Mouse (Mus musculus): ENCODE data around the gene Erbb3. TPM values are rescaled to one million over a fixed set of nuclear protein-coding genes. Genes with fewer than 3 reads are reported as not detected.
"Not testable (repeated sequence)": the region's sequence is repeated elsewhere in the genome, so short reads cannot be mapped to it uniquely, and the experiment has no call there.

The Erbb3 gene
- polyA plus RNA-seq, 1 experiment from 2014 or later: 29.6 TPM

GRCm38 (mm10) chr10:128626311-128627310 lies 37.2 kb upstream of the Erbb3 start, which contains the start of gene Rps26:
Gene Rps26, minus strand, starts transcription at chr10:128626747.
- H3K36me3 ChIP-seq (ENCODE audit: control insufficient read depth, insufficient read depth, low read length): peaks cover 8% of the 10 kb centered on the region
- H3K4me2 ChIP-seq (ENCODE audit: low read depth, low read length): peak within 1 kb of the TSS; percentile 91
- under 1% methylated on average over 40 of the region's 40 CpGs for WGBS
- H3K9me3 ChIP-seq (ENCODE audit: control insufficient read depth, low read length): no peaks in the 10 kb centered on the region
- peak; percentile 97 for ATAC-seq
- H3K27ac ChIP-seq (ENCODE audit: low read length): peak within 1 kb of the TSS; percentile 33
- H3K27me3 ChIP-seq (replicated peaks; ENCODE audit: control insufficient read depth, insufficient read depth, low read length): no peaks in the 10 kb centered on the region
- peak within 1 kb of the TSS; percentile 75 for H3K9ac ChIP-seq (ENCODE audit: low read depth, low read length)
- peak within 1 kb of the TSS; percentile 62 for H3K4me3 ChIP-seq (ENCODE audit: low read length)
- peaks cover 11% of the 10 kb centered on the region for H3K4me1 ChIP-seq (ENCODE audit: control insufficient read depth, insufficient read depth, low read length)

DNA sequence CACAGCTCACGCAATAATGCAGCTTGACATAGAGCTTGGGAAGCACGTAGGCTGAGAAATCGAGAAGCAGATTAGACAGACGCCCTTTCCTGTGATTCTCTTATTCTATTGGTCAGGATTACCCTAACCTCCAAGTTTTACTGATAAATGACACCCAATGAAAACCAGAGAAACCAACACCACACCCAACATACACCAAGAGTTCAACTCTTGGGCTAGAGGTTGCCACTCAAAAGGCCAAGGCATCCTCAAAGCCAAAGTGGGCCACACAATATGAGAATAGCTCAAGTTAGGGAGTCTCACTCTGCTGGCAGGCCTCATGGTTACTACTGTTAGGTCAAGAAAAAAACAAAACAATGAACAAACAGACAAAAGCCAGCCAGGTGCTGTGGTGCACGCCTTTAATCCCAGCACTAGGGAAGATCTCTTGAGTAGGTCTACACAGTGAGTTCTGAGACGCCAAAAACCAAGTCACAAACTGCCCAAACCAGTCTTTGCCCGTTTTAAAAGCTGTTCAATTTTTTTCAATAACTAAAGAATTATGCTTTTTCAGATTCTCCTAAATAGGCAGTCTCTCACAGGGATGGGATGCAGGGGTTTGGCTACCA lies 35.9 kb upstream of the Erbb3 start:
- H3K27ac ChIP-seq (ENCODE audit: low read length): peak overlapping the region; percentile 33
- peaks cover 9% of the 10 kb centered on the region for H3K4me1 ChIP-seq (ENCODE audit: control insufficient read depth, insufficient read depth, low read length)
- H3K9ac ChIP-seq (ENCODE audit: low read depth, low read length): peak overlapping the region; percentile 75
- no peak for ATAC-seq
- WGBS: 38% methylated on average over 7 of the region's 7 CpGs
- H3K27me3 ChIP-seq (replicated peaks; ENCODE audit: control insufficient read depth, insufficient read depth, low read length): no peaks in the 10 kb centered on the region
- no peaks in the 10 kb centered on the region for H3K9me3 ChIP-seq (ENCODE audit: control insufficient read depth, low read length)
- peak overlapping the region; percentile 62 for H3K4me3 ChIP-seq (ENCODE audit: low read length)
- H3K4me2 ChIP-seq (ENCODE audit: low read depth, low read length): peak overlapping the region; percentile 91
- peaks cover 8% of the 10 kb centered on the region for H3K36me3 ChIP-seq (ENCODE audit: control insufficient read depth, insufficient read depth, low read length)

DNA sequence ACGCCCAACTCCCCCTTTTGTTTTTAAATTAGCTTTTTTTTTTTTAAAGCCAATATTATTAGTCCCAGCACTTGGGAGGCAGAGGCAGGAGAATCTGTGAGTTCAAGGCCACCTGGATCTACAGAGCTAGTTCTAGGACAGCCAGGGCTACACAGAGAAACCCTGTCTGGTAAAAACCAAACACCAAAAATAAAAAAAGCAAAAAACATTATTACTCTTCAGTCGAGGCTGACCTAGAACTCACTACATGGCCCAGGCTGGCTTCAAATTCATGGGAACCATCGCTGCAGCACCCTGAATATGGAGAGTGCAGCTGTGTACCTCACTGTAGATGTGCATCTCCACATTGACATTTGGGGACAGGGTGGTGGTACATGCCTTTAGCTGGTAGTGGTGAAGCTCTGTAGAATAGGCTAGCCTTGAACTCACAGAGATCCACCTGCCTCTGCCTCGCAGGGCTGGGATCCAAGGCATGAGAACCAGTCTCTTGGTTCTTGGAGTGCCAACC lies 33.7 kb upstream of the Erbb3 start:
- not testable (repeated sequence) for ATAC-seq; H3K4me1 ChIP-seq (ENCODE audit: control insufficient read depth, insufficient read depth, low read length); H3K27me3 ChIP-seq (replicated peaks; ENCODE audit: control insufficient read depth, insufficient read depth, low read length); H3K9ac ChIP-seq (ENCODE audit: low read depth, low read length); H3K4me2 ChIP-seq (ENCODE audit: low read depth, low read length); H3K4me3 ChIP-seq (ENCODE audit: low read length); H3K27ac ChIP-seq (ENCODE audit: low read length); H3K36me3 ChIP-seq (ENCODE audit: control insufficient read depth, insufficient read depth, low read length); H3K9me3 ChIP-seq (ENCODE audit: control insufficient read depth, low read length)
- 88% methylated on average over 3 of the region's 4 CpGs for WGBS

DNA sequence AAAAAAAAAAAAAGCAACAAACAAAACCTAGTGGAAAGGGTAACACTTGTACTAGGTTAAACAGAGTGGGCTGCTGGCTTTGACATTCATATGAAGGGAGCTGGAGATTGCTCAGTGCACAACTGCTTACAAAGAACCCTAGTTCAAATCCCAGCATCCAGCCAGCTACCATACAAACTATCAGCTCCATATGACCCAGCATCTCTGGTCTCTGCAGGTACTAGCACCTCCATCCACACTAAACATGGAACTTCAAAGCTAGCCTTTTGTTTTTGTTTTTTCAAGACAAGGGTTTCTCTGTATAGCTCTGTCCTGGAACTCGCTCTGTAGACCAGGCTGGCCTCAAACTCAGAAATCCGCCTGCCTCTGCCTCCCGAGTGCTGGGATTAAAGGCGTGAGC lies 33.2 kb upstream of the Erbb3 start:
- Histone ChIP-seq H3K9ac (ENCODE audit: low read depth, low read length) (no peak overlapping the region), H3K27me3 (replicated peaks; ENCODE audit: control insufficient read depth, insufficient read depth, low read length) (no peaks in the 10 kb centered on the region), H3K4me1 (ENCODE audit: control insufficient read depth, insufficient read depth, low read length) (peaks cover 9% of the 10 kb centered on the region), H3K4me2 (ENCODE audit: low read depth, low read length) (no peak overlapping the region), H3K9me3 (ENCODE audit: control insufficient read depth, low read length) (no peaks in the 10 kb centered on the region), H3K4me3 (ENCODE audit: low read length) (no peak overlapping the region), H3K36me3 (ENCODE audit: control insufficient read depth, insufficient read depth, low read length) (peaks cover 8% of the 10 kb centered on the region), H3K27ac (ENCODE audit: low read length) (no peak overlapping the region)
- 83% methylated on average over 4 of the region's 4 CpGs for WGBS
- no peak for ATAC-seq

GRCm38 (mm10) chr10:128621986-128622520 lies 32.6 kb upstream of the Erbb3 start:
- no peak overlapping the region for H3K9ac ChIP-seq (ENCODE audit: low read depth, low read length)
- H3K27me3 ChIP-seq (replicated peaks; ENCODE audit: control insufficient read depth, insufficient read depth, low read length): no peaks in the 10 kb centered on the region
- peaks cover 8% of the 10 kb centered on the region for H3K36me3 ChIP-seq (ENCODE audit: control insufficient read depth, insufficient read depth, low read length)
- H3K4me3 ChIP-seq (ENCODE audit: low read length): no peak overlapping the region
- ATAC-seq: no peak
- no peaks in the 10 kb centered on the region for H3K9me3 ChIP-seq (ENCODE audit: control insufficient read depth, low read length)
- H3K27ac ChIP-seq (ENCODE audit: low read length): no peak overlapping the region
- H3K4me2 ChIP-seq (ENCODE audit: low read depth, low read length): no peak overlapping the region
- WGBS: 84% methylated on average over 3 of the region's 3 CpGs
- peaks cover 9% of the 10 kb centered on the region for H3K4me1 ChIP-seq (ENCODE audit: control insufficient read depth, insufficient read depth, low read length)

GRCm38 (mm10) chr10:128620241-128620640 lies 30.8 kb upstream of the Erbb3 start:
- H3K27ac ChIP-seq (ENCODE audit: low read length): no peak overlapping the region
- H3K9me3 ChIP-seq (ENCODE audit: control insufficient read depth, low read length): no peaks in the 10 kb centered on the region
- no peak overlapping the region for H3K9ac ChIP-seq (ENCODE audit: low read depth, low read length)
- ATAC-seq: no peak
- peaks cover 5% of the 10 kb centered on the region for H3K4me1 ChIP-seq (ENCODE audit: control insufficient read depth, insufficient read depth, low read length)
- no peak overlapping the region for H3K4me2 ChIP-seq (ENCODE audit: low read depth, low read length)
- H3K27me3 ChIP-seq (replicated peaks; ENCODE audit: control insufficient read depth, insufficient read depth, low read length): no peaks in the 10 kb centered on the region
- no peak overlapping the region for H3K4me3 ChIP-seq (ENCODE audit: low read length)
- H3K36me3 ChIP-seq (ENCODE audit: control insufficient read depth, insufficient read depth, low read length): peaks cover 8% of the 10 kb centered on the region

DNA sequence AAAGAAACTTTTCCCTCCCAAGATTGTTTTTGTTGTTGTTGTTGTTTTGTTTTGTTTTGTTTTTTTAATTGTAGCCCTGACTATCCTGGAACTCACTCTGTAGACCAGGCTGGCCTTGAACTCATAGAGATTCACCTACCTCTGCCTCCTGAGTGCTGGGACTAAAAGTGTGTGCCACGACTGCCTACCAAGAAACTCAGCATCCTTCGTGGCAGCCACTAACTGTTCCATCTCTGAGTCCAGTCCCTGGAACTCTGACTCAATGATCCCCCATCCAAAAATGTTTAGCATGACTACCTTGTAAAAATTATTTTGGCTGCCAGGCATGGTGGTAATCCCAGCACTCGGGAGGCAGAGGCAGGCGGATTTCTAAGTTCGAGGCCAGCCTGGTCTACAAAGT lies 29.7 kb upstream of the Erbb3 start:
- not testable (repeated sequence) for H3K36me3 ChIP-seq (ENCODE audit: control insufficient read depth, insufficient read depth, low read length); H3K27me3 ChIP-seq (replicated peaks; ENCODE audit: control insufficient read depth, insufficient read depth, low read length); H3K4me2 ChIP-seq (ENCODE audit: low read depth, low read length); H3K27ac ChIP-seq (ENCODE audit: low read length); H3K9ac ChIP-seq (ENCODE audit: low read depth, low read length); H3K9me3 ChIP-seq (ENCODE audit: control insufficient read depth, low read length); H3K4me3 ChIP-seq (ENCODE audit: low read length); ATAC-seq; H3K4me1 ChIP-seq (ENCODE audit: control insufficient read depth, insufficient read depth, low read length)
- 82% methylated on average over 5 of the region's 5 CpGs for WGBS

GRCm38 (mm10) chr10:128618570-128618969 lies 29.1 kb upstream of the Erbb3 start:
- no peak overlapping the region for H3K27ac ChIP-seq (ENCODE audit: low read length)
- H3K4me1 ChIP-seq (ENCODE audit: control insufficient read depth, insufficient read depth, low read length): no peaks in the 10 kb centered on the region
- no peak overlapping the region for H3K4me2 ChIP-seq (ENCODE audit: low read depth, low read length)
- no peak overlapping the region for H3K4me3 ChIP-seq (ENCODE audit: low read length)
- H3K9ac ChIP-seq (ENCODE audit: low read depth, low read length): no peak overlapping the region
- 83% methylated on average over 1 of the region's 1 CpGs for WGBS
- H3K27me3 ChIP-seq (replicated peaks; ENCODE audit: control insufficient read depth, insufficient read depth, low read length): no peaks in the 10 kb centered on the region
- ATAC-seq: no peak
- no peaks in the 10 kb centered on the region for H3K9me3 ChIP-seq (ENCODE audit: control insufficient read depth, low read length)
- no peaks in the 10 kb centered on the region for H3K36me3 ChIP-seq (ENCODE audit: control insufficient read depth, insufficient read depth, low read length)

DNA sequence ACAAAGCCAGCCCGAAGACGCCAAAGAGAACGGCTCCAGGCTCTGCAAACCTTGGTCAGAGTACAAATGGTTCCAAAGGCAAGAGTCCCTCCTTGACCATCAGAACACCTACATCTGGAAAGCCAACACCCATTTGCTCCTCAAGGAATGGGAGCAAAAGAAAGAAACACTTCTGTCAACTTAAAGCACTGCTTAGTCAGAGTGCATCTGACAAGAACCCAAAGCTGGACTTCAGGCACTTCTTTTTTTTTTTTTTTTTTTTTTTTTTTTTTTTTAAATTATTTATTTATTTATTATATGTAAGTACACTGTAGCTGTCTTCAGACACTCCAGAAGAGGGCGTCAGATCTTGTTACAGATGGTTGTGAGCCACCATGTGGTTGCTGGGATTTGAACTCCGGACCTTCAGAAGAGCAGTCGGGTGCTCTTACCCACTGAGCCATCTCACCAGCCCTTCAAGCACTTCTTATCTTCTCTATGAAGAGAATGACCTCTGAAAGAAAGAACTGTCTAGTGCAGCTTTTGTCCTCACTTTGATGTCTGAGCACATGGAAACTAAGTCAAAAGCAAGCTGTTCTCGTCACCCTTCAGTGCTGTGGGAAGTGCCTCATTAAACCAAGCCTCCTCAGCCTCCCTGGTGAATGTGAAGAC lies 26.5 kb upstream of the Erbb3 start:
- not testable (repeated sequence) for H3K4me1 ChIP-seq (ENCODE audit: control insufficient read depth, insufficient read depth, low read length); H3K4me2 ChIP-seq (ENCODE audit: low read depth, low read length); ATAC-seq; H3K9ac ChIP-seq (ENCODE audit: low read depth, low read length); H3K4me3 ChIP-seq (ENCODE audit: low read length); H3K27ac ChIP-seq (ENCODE audit: low read length); H3K9me3 ChIP-seq (ENCODE audit: control insufficient read depth, low read length); H3K36me3 ChIP-seq (ENCODE audit: control insufficient read depth, insufficient read depth, low read length); H3K27me3 ChIP-seq (replicated peaks; ENCODE audit: control insufficient read depth, insufficient read depth, low read length)
- WGBS: 85% methylated on average over 6 of the region's 7 CpGs

All from intestine, embryonic 16.5 days (tissue).